Mouse (Mus musculus) lung, postnatal 14 days (tissue): ENCODE measurements around the gene Gcsam.

Experiments used
- DNase-seq: peaks from one replicate; pipeline ENCODE4 v3.0.0; 2021

Gcsam gene

DNA sequence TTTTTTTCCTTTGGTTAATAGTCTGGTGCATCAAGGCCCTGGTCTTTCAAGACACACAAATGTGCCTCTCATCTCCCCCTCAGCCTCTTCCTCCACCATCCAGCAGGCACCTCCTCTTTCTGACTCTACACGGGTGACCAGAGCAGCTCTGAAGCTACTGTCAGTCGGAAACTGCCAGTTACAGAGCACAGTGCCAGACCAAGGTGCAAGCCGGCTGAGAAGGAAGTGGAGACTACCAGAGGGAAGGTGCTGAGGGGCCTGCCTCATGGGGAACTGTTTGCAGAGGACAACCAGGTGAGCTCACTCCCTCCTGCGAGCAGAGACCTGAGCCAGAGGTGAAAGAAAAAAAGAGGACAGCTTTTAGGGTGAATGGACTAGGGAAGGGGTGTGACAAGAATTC, at the start of gene Gcsam:
TSS of gene Gcsam (plus strand) at position 114 of the 400 bp plus-strand sequence.
- DNase-seq = no peak

GRCm38 (mm10) chr16:45561747-45562146, 48.4 kb upstream of the Gcsam start:
- no peak for DNase-seq

GRCm38 (mm10) chr16:45572307-45572706, 37.9 kb upstream of the Gcsam start:
- no peak for DNase-seq

DNA sequence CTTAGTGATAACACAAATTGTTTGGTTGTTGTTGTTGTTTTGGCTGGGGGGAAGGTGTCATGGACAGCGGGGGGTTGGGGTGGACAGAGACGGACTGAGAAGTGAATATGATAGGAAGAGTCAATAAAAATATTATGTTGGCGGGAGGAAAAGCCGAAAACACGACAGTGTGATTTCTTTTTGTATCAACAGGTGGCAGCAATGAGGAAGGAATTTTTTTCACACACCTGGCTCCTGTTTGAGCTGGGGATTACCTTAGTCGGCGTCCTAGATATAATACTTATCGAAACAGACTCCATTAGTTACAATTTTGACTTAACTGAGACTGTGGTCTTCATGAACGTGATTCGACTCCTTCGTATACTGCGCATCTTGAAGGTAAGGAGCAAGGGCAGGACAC, 30.3 kb upstream of the Gcsam start:
- DNase-seq = no peak

DNA sequence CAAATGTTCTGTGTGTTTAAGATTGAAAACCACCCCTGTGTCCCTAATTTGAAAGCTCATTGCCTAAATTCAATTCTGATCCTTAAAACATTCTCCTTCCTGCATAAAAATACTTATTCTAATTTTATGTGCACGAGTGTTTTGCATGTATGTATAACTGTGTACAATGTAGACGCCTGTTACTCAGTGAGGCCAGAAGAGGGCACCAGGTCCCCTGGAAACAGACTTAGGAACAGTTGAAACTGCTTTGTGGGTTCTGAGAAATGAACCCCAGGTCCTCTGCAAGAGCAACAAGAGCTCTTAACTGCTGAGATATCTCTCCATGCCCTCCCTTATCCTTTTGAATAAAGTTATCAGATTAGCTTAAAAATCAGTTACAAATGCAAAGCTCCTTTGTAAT, 27.7 kb upstream of the Gcsam start:
- peak; percentile 15 for DNase-seq

DNA sequence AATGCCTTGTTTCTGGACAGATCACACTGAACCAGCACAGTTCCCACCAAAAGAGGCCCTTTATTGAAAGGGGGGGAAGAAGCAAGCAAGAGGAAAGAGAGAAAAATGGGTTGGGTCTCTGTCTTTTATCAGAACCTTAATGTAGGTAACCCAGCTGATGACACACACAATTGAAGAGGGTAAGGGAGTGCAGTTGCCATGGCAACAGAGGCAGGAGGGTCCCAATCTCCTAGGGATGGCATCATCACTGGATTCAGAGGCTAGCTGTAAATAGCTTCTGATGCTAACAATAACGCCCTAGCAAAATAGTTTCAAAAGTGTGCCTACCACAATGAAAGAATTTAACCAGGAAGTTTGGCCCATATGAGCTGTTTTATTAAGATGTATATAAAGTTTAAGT, 16.5 kb upstream of the Gcsam start:
- DNase-seq = no peak

GRCm38 (mm10) chr16:45595494-45595893, 14.7 kb upstream of the Gcsam start:
- no peak for DNase-seq

DNA sequence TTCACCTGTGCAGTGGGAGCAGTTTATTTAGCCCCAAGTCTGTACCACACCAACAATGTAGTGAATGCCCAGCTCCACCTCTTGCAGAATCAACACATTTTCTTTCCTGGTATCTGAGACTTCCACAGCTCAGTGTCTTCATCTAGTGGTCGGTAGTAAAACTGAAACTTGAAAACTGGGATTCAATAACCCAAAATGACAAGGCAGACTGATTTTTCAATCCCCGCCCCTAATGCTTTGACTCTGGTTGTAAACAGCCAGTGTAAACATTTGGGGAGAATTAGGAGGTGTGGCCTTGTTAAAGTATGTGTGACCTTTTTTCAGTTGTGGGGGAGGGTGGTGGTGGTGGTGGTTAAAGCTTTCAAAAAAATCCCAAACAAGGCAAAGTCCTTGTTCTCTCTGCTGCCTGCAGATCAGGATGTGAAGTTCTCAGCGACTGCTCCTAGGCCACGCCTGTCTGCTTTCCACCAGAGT, 1.7 kb upstream of the Gcsam start:
- DNase-seq = peak; percentile 17

DNA sequence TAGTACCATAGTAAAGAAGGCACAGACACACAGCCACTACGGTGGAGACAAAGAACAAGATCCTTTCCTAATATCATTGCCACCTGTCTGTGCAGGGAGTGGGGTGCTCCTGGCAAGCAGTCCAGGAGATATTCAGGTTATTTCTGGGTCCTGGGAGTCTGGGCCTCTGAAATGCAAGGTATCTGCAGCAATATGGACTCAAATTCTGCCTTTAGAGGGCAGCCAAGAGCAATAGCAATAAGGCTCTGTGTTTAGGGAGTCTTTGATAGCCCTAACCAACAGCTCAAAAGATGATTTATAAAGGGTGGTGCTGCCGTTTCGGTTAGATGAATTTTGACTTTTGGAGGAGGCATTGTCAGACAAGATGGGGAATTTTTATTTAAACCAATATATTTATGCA, 880 bp upstream of the Gcsam start:
- peak; percentile 57 for DNase-seq

DNA sequence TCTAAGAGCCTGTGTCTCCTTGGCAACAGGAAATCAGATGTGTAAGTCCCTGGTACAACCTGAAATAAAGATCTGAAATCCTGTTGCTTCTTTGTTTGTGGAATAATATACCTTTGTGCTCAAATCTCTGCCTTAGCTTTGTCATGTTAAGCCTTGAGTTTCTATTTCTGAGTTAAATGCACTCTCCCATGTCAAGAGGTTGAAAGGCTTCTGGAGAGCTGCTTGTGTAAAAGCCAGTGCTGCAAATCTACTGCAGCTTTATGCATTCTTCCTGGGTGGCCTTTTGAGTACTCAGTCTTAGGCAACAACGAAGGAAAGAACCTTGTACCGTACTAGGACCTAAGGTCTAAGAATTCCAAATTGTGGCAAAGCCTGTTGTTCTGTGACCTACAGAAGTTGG, 3.1 kb downstream of the Gcsam start:
- DNase-seq = no peak

DNA sequence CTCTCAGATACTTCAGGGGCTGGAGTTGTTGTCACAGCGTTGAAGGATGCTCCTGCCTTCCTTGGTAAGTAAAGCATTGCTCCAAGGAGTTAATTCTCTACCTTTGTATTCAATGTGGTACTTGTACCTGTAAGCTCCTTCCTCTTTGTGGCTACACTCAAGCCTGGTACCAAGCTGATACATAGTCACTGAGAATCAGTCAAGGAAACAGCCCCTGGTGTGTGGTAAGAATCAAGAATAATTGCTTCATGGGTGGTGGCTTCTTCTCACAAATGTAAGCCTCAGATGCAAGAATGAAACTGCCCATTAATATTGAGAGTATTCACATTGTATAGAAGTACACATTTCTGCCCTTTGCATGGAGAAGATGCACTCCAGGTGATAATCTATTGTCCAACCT, 5.8 kb downstream of the Gcsam start:
- DNase-seq = no peak

DNA sequence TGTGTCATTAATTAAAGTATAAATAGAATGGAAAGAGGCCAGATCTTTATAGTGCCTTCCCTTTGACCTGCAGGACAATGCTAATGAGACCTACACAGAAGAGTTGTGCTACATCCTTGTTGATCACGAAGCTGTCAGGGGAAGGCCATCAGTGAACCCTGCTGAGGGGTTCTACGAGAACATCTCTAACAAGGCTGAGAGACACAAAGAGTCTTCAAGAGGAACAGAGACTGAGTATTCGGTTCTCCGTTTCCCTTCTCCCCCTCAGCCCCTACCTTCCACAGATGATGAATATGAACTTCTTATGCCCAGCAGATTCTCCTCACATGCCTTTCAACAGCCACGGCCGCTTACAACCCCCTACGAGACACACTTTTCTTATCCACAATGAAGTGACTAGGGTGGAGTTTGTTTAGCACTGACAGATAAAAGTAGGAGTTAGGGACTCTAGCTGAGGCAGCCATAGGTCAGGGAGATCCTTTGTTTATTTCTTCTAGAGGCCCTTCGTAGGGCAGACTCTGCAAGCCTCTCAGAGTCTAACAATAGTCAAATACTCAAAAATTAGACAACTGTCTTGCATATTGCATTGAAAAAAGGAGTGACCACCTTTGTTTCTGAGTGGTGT, 9.7 kb downstream of the Gcsam start:
- DNase-seq = no peak

DNA sequence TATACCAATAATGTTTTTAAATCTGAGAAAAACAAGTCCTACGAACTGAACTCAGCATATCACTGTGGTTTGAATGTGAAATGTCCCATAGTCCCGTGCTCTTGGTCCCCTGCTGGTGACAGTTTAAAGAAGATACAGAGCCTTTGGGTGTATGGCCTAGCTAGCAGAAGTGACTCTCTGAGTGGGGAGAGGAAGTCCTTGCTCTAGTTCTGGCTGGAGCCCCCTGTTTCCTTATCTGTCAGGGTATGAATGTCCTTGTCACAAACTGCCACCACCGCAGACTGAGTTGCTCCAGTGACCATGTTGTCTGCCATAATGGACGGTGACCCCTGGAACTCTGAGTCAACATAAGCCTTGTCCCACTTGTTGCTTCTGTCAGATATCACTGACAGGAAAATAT, 13.1 kb downstream of the Gcsam start:
- no peak for DNase-seq

DNA sequence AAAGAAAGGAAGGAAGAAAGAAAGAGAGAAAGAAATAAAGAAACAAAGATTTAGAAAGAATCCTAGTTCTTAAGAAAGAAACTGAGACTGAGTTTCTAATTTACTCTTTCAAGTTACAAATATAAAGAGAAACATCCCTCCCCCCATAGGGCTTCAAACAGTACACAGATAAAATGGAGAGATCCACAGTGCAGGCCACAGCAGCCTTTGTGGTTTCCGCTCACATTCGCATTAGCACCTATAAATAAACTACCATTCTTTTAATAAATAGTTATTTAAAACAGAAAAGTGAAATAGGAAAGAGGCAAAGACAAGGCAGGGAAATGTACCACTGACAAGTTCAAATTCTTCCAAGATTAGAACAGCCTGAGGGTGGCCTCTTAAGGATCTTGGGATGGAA, 14.6 kb downstream of the Gcsam start:
- no peak for DNase-seq

DNA sequence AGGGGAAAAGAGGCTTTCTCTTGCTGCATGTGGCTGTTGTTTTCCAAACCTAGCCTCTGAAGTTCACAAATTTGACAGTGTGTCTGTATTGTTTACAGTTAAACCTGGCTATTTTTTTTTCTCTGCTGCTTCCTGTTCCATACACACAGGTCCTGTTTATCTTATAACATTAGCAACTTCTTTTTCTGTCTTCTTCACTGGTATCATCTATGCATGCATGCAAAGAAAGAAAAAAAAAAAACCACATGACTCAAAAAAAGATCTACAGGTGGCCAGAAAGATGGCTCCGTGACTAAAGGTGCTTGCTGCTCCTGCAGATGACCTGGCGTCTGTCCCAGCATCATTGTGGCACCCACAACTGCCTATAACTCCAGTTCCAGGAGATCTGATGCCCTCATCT, 15.2 kb downstream of the Gcsam start:
- no peak for DNase-seq

DNA sequence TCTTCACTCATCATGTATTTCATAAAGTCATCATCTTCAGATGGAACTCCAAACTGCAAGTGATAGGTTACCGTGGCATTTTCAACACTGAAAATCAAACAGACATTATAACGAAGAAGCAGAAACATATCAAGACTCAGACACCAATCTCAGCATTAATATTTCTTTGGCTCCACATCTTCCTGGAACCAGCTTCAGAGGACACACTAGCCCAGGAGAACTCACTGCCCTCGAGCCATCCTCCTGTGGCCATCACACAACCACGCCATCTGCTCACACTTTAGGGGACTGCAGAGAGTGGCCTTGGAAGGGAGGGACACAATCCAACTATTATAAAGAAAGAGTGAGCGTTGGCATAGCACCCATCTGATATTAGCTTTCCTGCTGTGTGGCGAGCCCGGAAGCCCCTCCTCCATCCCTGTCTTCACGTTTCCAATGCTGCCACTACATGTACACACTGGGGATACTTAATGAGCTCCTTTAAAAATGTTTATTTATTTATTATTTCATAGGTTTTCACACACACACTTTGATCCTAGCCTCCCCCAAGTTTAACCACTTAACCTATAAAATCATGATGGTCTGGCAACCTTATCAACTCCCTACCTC, 19.4 kb downstream of the Gcsam start:
- no peak for DNase-seq

GRCm38 (mm10) chr16:45630347-45630960, 20.3 kb downstream of the Gcsam start:
- DNase-seq = peak; percentile 77

DNA sequence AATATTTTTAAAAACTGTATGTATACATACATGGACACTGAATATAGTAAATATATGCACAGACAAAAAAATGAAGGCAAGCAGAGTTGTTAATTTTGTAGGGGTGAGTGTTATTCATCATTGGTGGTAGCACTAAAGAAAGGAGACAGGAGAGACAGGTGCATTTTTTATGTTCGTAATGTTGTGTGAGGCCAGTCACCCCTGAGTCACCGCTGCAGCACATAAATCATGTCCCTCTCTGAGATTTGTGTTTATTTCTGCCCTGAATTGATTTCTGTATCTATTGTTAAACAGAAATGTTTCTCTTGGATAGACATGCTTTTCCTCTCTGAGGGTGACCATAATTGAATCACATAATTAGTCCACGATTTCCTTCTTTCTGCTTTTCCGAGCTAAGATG, 22.2 kb downstream of the Gcsam start:
- DNase-seq = no peak

GRCm38 (mm10) chr16:45635826-45636225, 25.6 kb downstream of the Gcsam start:
- no peak for DNase-seq

- DNase-seq = no peak
Measured at GRCm38 (mm10) chr16:45640070-45640762, 30.0 kb downstream of the Gcsam start.

GRCm38 (mm10) chr16:45641301-45641700, 31.1 kb downstream of the Gcsam start:
- no peak for DNase-seq

- DNase-seq = no peak
Measured at GRCm38 (mm10) chr16:45643944-45644343, 33.8 kb downstream of the Gcsam start.

DNA sequence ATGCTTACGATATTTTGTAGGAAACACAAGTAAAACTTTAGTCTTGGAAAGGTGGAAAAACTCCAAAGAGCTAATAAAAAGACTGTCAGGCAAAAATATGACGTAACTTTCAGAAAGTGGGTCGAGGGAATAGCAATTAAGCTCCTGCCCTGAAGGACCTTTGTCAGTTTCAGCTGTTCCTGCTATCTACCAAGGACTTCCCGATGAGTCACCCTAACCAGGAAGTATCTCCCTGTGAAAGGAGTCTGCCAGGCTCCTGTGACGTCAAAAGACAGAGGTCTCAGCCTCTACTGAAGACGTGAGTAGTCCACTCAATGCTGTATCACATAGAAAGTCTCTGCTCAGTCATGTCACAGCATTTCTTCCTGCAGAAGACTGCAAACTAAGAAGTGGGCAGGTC, 34.2 kb downstream of the Gcsam start:
- no peak for DNase-seq

- no peak for DNase-seq
Measured at GRCm38 (mm10) chr16:45651497-45651896, 41.3 kb downstream of the Gcsam start.
